In genomic region chr1:168384594-168384955, GRCm38 (mm10) we compare ENCODE assay signal across 9 mouse cellular contexts. TPM values are rescaled to one million over a fixed set of nuclear protein-coding genes. Genes with fewer than 3 reads are reported as not detected.
DNase-seq lines count a peak whose midpoint lies in the region; ATAC-seq and TF ChIP-seq lines count a peak whose summit lies in the region.
"Had no signal": no experiment of that assay in that cellular context is flagged by ENCODE, and none has a peak within 500 bp of the region (broad histone marks: within the 10 kb centered on the region; RNA-seq: fewer than 3 reads in every experiment).

No protein-coding gene starts in this region.

- H3K4me1 ChIP-seq in heart, embryonic 15.5 days (replicated peaks) = peaks cover 78% of the 10 kb centered on the region
- H3K4me1 ChIP-seq in embryonic facial prominence, embryonic 12.5 days = peaks cover 77% of the 10 kb centered on the region
- peaks cover 66% of the 10 kb centered on the region for H3K4me1 ChIP-seq in heart, postnatal 0 days (ENCODE audit: control insufficient read depth, insufficient read depth)
- H3K4me1 ChIP-seq in midbrain, embryonic 12.5 days = peaks cover 76% of the 10 kb centered on the region

- no peaks in the 10 kb centered on the region for H3K27me3 ChIP-seq in heart, embryonic 15.5 days
- no peaks in the 10 kb centered on the region for H3K27me3 ChIP-seq in embryonic facial prominence, embryonic 12.5 days
- H3K27me3 ChIP-seq in heart, postnatal 0 days (ENCODE audit: control insufficient read depth, insufficient read depth, low read length) = no peaks in the 10 kb centered on the region
- no peaks in the 10 kb centered on the region for H3K27me3 ChIP-seq in midbrain, embryonic 12.5 days
- H3K27me3 ChIP-seq: CH12.LX had no signal

- H3K27ac ChIP-seq in heart, embryonic 15.5 days = peak overlapping the region; percentile 90
- peak overlapping the region; percentile 86 for H3K27ac ChIP-seq in embryonic facial prominence, embryonic 12.5 days
- H3K27ac ChIP-seq in heart, postnatal 0 days (ENCODE audit: low read depth) = peak overlapping the region; percentile 90
- H3K27ac ChIP-seq in midbrain, embryonic 12.5 days (replicated peaks) = peak overlapping the region; percentile 73

- H3K4me2 ChIP-seq in heart, embryonic 15.5 days = no peak overlapping the region
- 0 out of 2 replicates have a peak overlapping the region, but pooled peaks have one; percentile 1 for H3K4me2 ChIP-seq in embryonic facial prominence, embryonic 12.5 days (replicated peaks)
- H3K4me2 ChIP-seq in heart, postnatal 0 days (ENCODE audit: low read depth, low read length) = no peak overlapping the region
- H3K4me2 ChIP-seq in midbrain, embryonic 12.5 days (replicated peaks) = no peak overlapping the region; the same call in 1 of the 2 replicates

- H3K4me3 ChIP-seq in heart, embryonic 15.5 days = no peak overlapping the region
- H3K4me3 ChIP-seq in embryonic facial prominence, embryonic 12.5 days = no peak overlapping the region
- no peak overlapping the region for H3K4me3 ChIP-seq in heart, postnatal 0 days (ENCODE audit: low read depth, low read length)
- no peak overlapping the region for H3K4me3 ChIP-seq in midbrain, embryonic 12.5 days

- no peak for ATAC-seq in heart, embryonic 15.5 days (replicated peaks; ENCODE audit: insufficient number of reproducible peaks, insufficient read depth, low FRiP score, low read depth)
- no peak for ATAC-seq in embryonic facial prominence, embryonic 12.5 days (ENCODE audit: insufficient number of reproducible peaks, insufficient read depth, low FRiP score, low TSS enrichment)
- ATAC-seq in heart, postnatal 0 days (ENCODE audit: insufficient read depth, low read depth) = no peak
- ATAC-seq in midbrain, embryonic 12.5 days (ENCODE audit: low FRiP score, low read depth) = no peak

- H3K9me3 ChIP-seq in heart, embryonic 15.5 days (replicated peaks) = no peaks in the 10 kb centered on the region
- H3K9me3 ChIP-seq in embryonic facial prominence, embryonic 12.5 days = no peaks in the 10 kb centered on the region
- no peaks in the 10 kb centered on the region for H3K9me3 ChIP-seq in heart, postnatal 0 days (replicated peaks; ENCODE audit: control insufficient read depth, low read length)
- H3K9me3 ChIP-seq in midbrain, embryonic 12.5 days = no peaks in the 10 kb centered on the region

- H3K9ac ChIP-seq in heart, embryonic 15.5 days = no peak overlapping the region
- H3K9ac ChIP-seq in embryonic facial prominence, embryonic 12.5 days = no peak overlapping the region
- no peak overlapping the region; the same call in 1 of the 2 replicates for H3K9ac ChIP-seq in heart, postnatal 0 days (replicated peaks; ENCODE audit: low read depth, low read length)
- H3K9ac ChIP-seq in midbrain, embryonic 12.5 days (replicated peaks) = no peak overlapping the region

- TF ChIP-seq CTCF in heart, postnatal 0 days (IDR thresholded peaks at IDR 0.05; ENCODE audit: low read depth) = no peak

- H3K36me3 ChIP-seq in heart, embryonic 15.5 days = peaks cover 3% of the 10 kb centered on the region; the same call in 1 of the 2 replicates
- peaks cover 3% of the 10 kb centered on the region; the same call in 1 of the 2 replicates for H3K36me3 ChIP-seq in embryonic facial prominence, embryonic 12.5 days
- H3K36me3 ChIP-seq in heart, postnatal 0 days (replicated peaks; ENCODE audit: control insufficient read depth, insufficient read depth, low read length) = no peaks in the 10 kb centered on the region
- peaks cover 4% of the 10 kb centered on the region; the same call in 1 of the 2 replicates for H3K36me3 ChIP-seq in midbrain, embryonic 12.5 days

- 38% methylated on average over 6 of the region's 6 CpGs for WGBS in heart, embryonic 15.5 days
- WGBS in embryonic facial prominence, embryonic 12.5 days = 15% methylated on average over 6 of the region's 6 CpGs
- WGBS in heart, postnatal 0 days = 37% methylated on average over 6 of the region's 6 CpGs
- 23% methylated on average over 6 of the region's 6 CpGs for WGBS in midbrain, embryonic 12.5 days

- no peak for DNase-seq in heart, postnatal 4 days
- no peak for DNase-seq in heart, postnatal 0 days (ENCODE audit: low spot score)
- no peak for DNase-seq in retina, postnatal 1 day
- no peak for DNase-seq in layer of hippocampus, postnatal 36 days
- DNase-seq in urinary bladder, postnatal 25 days (ENCODE audit: low spot score) = no peak

- no peak for TF ChIP-seq EP300 in heart, postnatal 0 days (IDR thresholded peaks at IDR 0.05; ENCODE audit: low read depth)

RNA-seq across cellular contexts. Expression of gene Pbx1, which starts 47.5 kb away (rescaled TPM):
- polyA plus RNA-seq in heart, embryonic 15.5 days (2015; fragmentation: Nextera tagmentation; extraction: Ambion mirVana) = 21.6 and 22.1 TPM in 2 replicates
- total RNA-seq in heart, postnatal 4 days (2021) = 100 to 1,000 TPM in 1 of 2 experiments, 10 to 100 TPM in 1; 90.6 to 101 TPM
- polyA plus RNA-seq in embryonic facial prominence, embryonic 12.5 days (2016; fragmentation: Nextera tagmentation; extraction: Ambion mirVana) = 66.3 and 66.8 TPM in 2 replicates
- total RNA-seq in heart, postnatal 0 days (2014; rRNA removed; ENCODE audit: low replicate concordance) = 31.3 and 42.9 TPM in 2 replicates
- polyA plus RNA-seq in heart, postnatal 0 days (2015; fragmentation: Nextera tagmentation; extraction: Ambion mirVana) = 15.7 and 17.1 TPM in 2 replicates
- polyA plus RNA-seq in midbrain, embryonic 12.5 days (2016; fragmentation: Nextera tagmentation; extraction: Ambion mirVana) = 73.7 TPM in 2 replicates
- 100 to 1,000 TPM; 117 to 118 TPM for total RNA-seq in layer of hippocampus, postnatal 36 days (2021)
- total RNA-seq: CH12.LX had no signal
